Mouse (Mus musculus): Measurements from ENCODE around the gene Slc10a4. TPM values are rescaled to one million over a fixed set of nuclear protein-coding genes. Genes with fewer than 3 reads are reported as not detected.
"Not testable (repeated sequence)": the region's sequence is repeated elsewhere in the genome, so short reads cannot be mapped to it uniquely, and the experiment has no call there.

Slc10a4 gene
- polyA plus RNA-seq, 1 experiment from 2014 or later: 29.3 TPM

- no peak overlapping the region for H3K9ac ChIP-seq (replicated peaks; ENCODE audit: low read depth, low read length)
- 9% methylated on average over 2 of the region's 2 CpGs for WGBS
- no peaks in the 10 kb centered on the region for H3K27me3 ChIP-seq (replicated peaks; ENCODE audit: control insufficient read depth, insufficient read depth, low read length)
- no peak for ATAC-seq
- H3K4me3 ChIP-seq (replicated peaks; ENCODE audit: low read length): no peak overlapping the region
- no peak overlapping the region for H3K4me2 ChIP-seq (ENCODE audit: low read length)
- no peaks in the 10 kb centered on the region for H3K36me3 ChIP-seq (ENCODE audit: control insufficient read depth, insufficient read depth)
- H3K27ac ChIP-seq (ENCODE audit: low read length): no peak overlapping the region
- no peaks in the 10 kb centered on the region for H3K9me3 ChIP-seq (ENCODE audit: control insufficient read depth, low read length)
- no peaks in the 10 kb centered on the region for H3K4me1 ChIP-seq (replicated peaks; ENCODE audit: control insufficient read depth, insufficient read depth, low read length)
Observed at GRCm38 (mm10) chr5:72984091-72984490, 22.6 kb upstream of the Slc10a4 start.

- H3K4me2 ChIP-seq (ENCODE audit: low read length): no peak overlapping the region
- H3K4me1 ChIP-seq (replicated peaks; ENCODE audit: control insufficient read depth, insufficient read depth, low read length): no peaks in the 10 kb centered on the region
- ATAC-seq: no peak
- no peak overlapping the region for H3K4me3 ChIP-seq (replicated peaks; ENCODE audit: low read length)
- no peaks in the 10 kb centered on the region for H3K36me3 ChIP-seq (ENCODE audit: control insufficient read depth, insufficient read depth)
- WGBS: 89% methylated on average over 7 of the region's 7 CpGs
- H3K27me3 ChIP-seq (replicated peaks; ENCODE audit: control insufficient read depth, insufficient read depth, low read length): no peaks in the 10 kb centered on the region
- H3K27ac ChIP-seq (ENCODE audit: low read length): no peak overlapping the region
- no peak overlapping the region for H3K9ac ChIP-seq (replicated peaks; ENCODE audit: low read depth, low read length)
- no peaks in the 10 kb centered on the region for H3K9me3 ChIP-seq (ENCODE audit: control insufficient read depth, low read length)
Observed at GRCm38 (mm10) chr5:72987786-72988185, 18.9 kb upstream of the Slc10a4 start.

GRCm38 (mm10) chr5:72989756-72990155 lies 16.9 kb upstream of the Slc10a4 start:
- Histone ChIP-seq H3K36me3 (ENCODE audit: control insufficient read depth, insufficient read depth) (no peaks in the 10 kb centered on the region), H3K4me2 (ENCODE audit: low read length) (no peak overlapping the region), H3K4me3 (replicated peaks; ENCODE audit: low read length) (no peak overlapping the region), H3K4me1 (replicated peaks; ENCODE audit: control insufficient read depth, insufficient read depth, low read length) (no peaks in the 10 kb centered on the region), H3K27me3 (replicated peaks; ENCODE audit: control insufficient read depth, insufficient read depth, low read length) (no peaks in the 10 kb centered on the region), H3K9me3 (ENCODE audit: control insufficient read depth, low read length) (no peaks in the 10 kb centered on the region), H3K27ac (ENCODE audit: low read length) (no peak overlapping the region), H3K9ac (replicated peaks; ENCODE audit: low read depth, low read length) (no peak overlapping the region)
- no peak for ATAC-seq
- WGBS: 17% methylated on average over 8 of the region's 8 CpGs

- WGBS: 90% methylated on average over 1 of the region's 1 CpGs
- H3K9me3 ChIP-seq (ENCODE audit: control insufficient read depth, low read length): no peaks in the 10 kb centered on the region
- peaks cover 4% of the 10 kb centered on the region; the same call in 1 of the 2 replicates for H3K4me1 ChIP-seq (replicated peaks; ENCODE audit: control insufficient read depth, insufficient read depth, low read length)
- H3K27ac ChIP-seq (ENCODE audit: low read length): no peak overlapping the region
- H3K4me2 ChIP-seq (ENCODE audit: low read length): no peak overlapping the region
- no peak for ATAC-seq
- no peak overlapping the region for H3K4me3 ChIP-seq (replicated peaks; ENCODE audit: low read length)
- H3K36me3 ChIP-seq (ENCODE audit: control insufficient read depth, insufficient read depth): no peaks in the 10 kb centered on the region
- H3K27me3 ChIP-seq (replicated peaks; ENCODE audit: control insufficient read depth, insufficient read depth, low read length): no peaks in the 10 kb centered on the region
- H3K9ac ChIP-seq (replicated peaks; ENCODE audit: low read depth, low read length): no peak overlapping the region
Observed at GRCm38 (mm10) chr5:72992474-72992873, 14.2 kb upstream of the Slc10a4 start.

GRCm38 (mm10) chr5:72994424-72994823 lies 12.3 kb upstream of the Slc10a4 start:
- ATAC-seq: no peak
- 31% methylated on average over 8 of the region's 8 CpGs for WGBS
- H3K4me1 ChIP-seq (replicated peaks; ENCODE audit: control insufficient read depth, insufficient read depth, low read length): peaks cover 4% of the 10 kb centered on the region; the same call in 1 of the 2 replicates
- H3K4me3 ChIP-seq (replicated peaks; ENCODE audit: low read length): no peak overlapping the region
- no peak overlapping the region for H3K4me2 ChIP-seq (ENCODE audit: low read length)
- H3K9me3 ChIP-seq (ENCODE audit: control insufficient read depth, low read length): no peaks in the 10 kb centered on the region
- no peaks in the 10 kb centered on the region for H3K36me3 ChIP-seq (ENCODE audit: control insufficient read depth, insufficient read depth)
- no peaks in the 10 kb centered on the region for H3K27me3 ChIP-seq (replicated peaks; ENCODE audit: control insufficient read depth, insufficient read depth, low read length)
- no peak overlapping the region for H3K27ac ChIP-seq (ENCODE audit: low read length)
- H3K9ac ChIP-seq (replicated peaks; ENCODE audit: low read depth, low read length): no peak overlapping the region

GRCm38 (mm10) chr5:72994928-72995327 lies 11.8 kb upstream of the Slc10a4 start:
- no peak overlapping the region for H3K4me2 ChIP-seq (ENCODE audit: low read length)
- 60% methylated on average over 2 of the region's 2 CpGs for WGBS

GRCm38 (mm10) chr5:72995379-72995778 lies 11.3 kb upstream of the Slc10a4 start:
- H3K9ac ChIP-seq (replicated peaks; ENCODE audit: low read depth, low read length): no peak overlapping the region

More at GRCm38 (mm10) chr5:72994928-72995327, 11.8 kb upstream of the Slc10a4 start:
- no peaks in the 10 kb centered on the region for H3K36me3 ChIP-seq (ENCODE audit: control insufficient read depth, insufficient read depth)
- H3K9ac ChIP-seq (replicated peaks; ENCODE audit: low read depth, low read length): no peak overlapping the region
- no peak overlapping the region for H3K27ac ChIP-seq (ENCODE audit: low read length)
- no peaks in the 10 kb centered on the region for H3K9me3 ChIP-seq (ENCODE audit: control insufficient read depth, low read length)
- no peaks in the 10 kb centered on the region for H3K27me3 ChIP-seq (replicated peaks; ENCODE audit: control insufficient read depth, insufficient read depth, low read length)
- no peak for ATAC-seq
- H3K4me3 ChIP-seq (replicated peaks; ENCODE audit: low read length): no peak overlapping the region
- H3K4me1 ChIP-seq (replicated peaks; ENCODE audit: control insufficient read depth, insufficient read depth, low read length): peaks cover 4% of the 10 kb centered on the region; the same call in 1 of the 2 replicates

GRCm38 (mm10) chr5:72998546-72998945 lies 8.1 kb upstream of the Slc10a4 start:
- not testable (repeated sequence) for H3K4me1 ChIP-seq (replicated peaks; ENCODE audit: control insufficient read depth, insufficient read depth, low read length); H3K4me3 ChIP-seq (replicated peaks; ENCODE audit: low read length); H3K27me3 ChIP-seq (replicated peaks; ENCODE audit: control insufficient read depth, insufficient read depth, low read length); H3K27ac ChIP-seq (ENCODE audit: low read length); H3K9me3 ChIP-seq (ENCODE audit: control insufficient read depth, low read length); ATAC-seq; H3K4me2 ChIP-seq (ENCODE audit: low read length); H3K36me3 ChIP-seq (ENCODE audit: control insufficient read depth, insufficient read depth); H3K9ac ChIP-seq (replicated peaks; ENCODE audit: low read depth, low read length)
- 88% methylated on average over 1 of the region's 1 CpGs for WGBS

More at GRCm38 (mm10) chr5:72995379-72995778, 11.3 kb upstream of the Slc10a4 start:
- H3K36me3 ChIP-seq (ENCODE audit: control insufficient read depth, insufficient read depth): no peaks in the 10 kb centered on the region
- H3K27ac ChIP-seq (ENCODE audit: low read length): no peak overlapping the region
- WGBS: 23% methylated on average over 10 of the region's 10 CpGs
- H3K4me3 ChIP-seq (replicated peaks; ENCODE audit: low read length): no peak overlapping the region
- peaks cover 4% of the 10 kb centered on the region; the same call in 1 of the 2 replicates for H3K4me1 ChIP-seq (replicated peaks; ENCODE audit: control insufficient read depth, insufficient read depth, low read length)
- no peaks in the 10 kb centered on the region for H3K9me3 ChIP-seq (ENCODE audit: control insufficient read depth, low read length)
- peak; percentile 18; the same call in 1 of the 2 replicates for ATAC-seq
- no peaks in the 10 kb centered on the region for H3K27me3 ChIP-seq (replicated peaks; ENCODE audit: control insufficient read depth, insufficient read depth, low read length)
- H3K4me2 ChIP-seq (ENCODE audit: low read length): no peak overlapping the region

- Histone ChIP-seq H3K9ac (replicated peaks; ENCODE audit: low read depth, low read length) (no peak overlapping the region), H3K27me3 (replicated peaks; ENCODE audit: control insufficient read depth, insufficient read depth, low read length) (no peaks in the 10 kb centered on the region; the same call in 1 of the 2 replicates), H3K36me3 (ENCODE audit: control insufficient read depth, insufficient read depth) (no peaks in the 10 kb centered on the region), H3K4me1 (replicated peaks; ENCODE audit: control insufficient read depth, insufficient read depth, low read length) (peaks cover 8% of the 10 kb centered on the region), H3K27ac (ENCODE audit: low read length) (no peak overlapping the region), H3K4me3 (replicated peaks; ENCODE audit: low read length) (no peak overlapping the region), H3K9me3 (ENCODE audit: control insufficient read depth, low read length) (no peaks in the 10 kb centered on the region), H3K4me2 (ENCODE audit: low read length) (no peak overlapping the region)
- ATAC-seq: no peak
- 86% methylated on average over 5 of the region's 5 CpGs for WGBS
Observed at GRCm38 (mm10) chr5:73004046-73004445, 2.6 kb upstream of the Slc10a4 start.

GRCm38 (mm10) chr5:73007582-73007959 lies 888 bp downstream of the Slc10a4 start:
- peak overlapping the region; percentile 63; the same call in 1 of the 2 replicates for H3K9ac ChIP-seq (replicated peaks; ENCODE audit: low read depth, low read length)

More at GRCm38 (mm10) chr5:73007582-73007959, 888 bp downstream of the Slc10a4 start:
- peak overlapping the region; percentile 50 for H3K4me3 ChIP-seq (replicated peaks; ENCODE audit: low read length)
- no peaks in the 10 kb centered on the region; the same call in 1 of the 2 replicates for H3K27me3 ChIP-seq (replicated peaks; ENCODE audit: control insufficient read depth, insufficient read depth, low read length)
- peaks cover 8% of the 10 kb centered on the region for H3K4me1 ChIP-seq (replicated peaks; ENCODE audit: control insufficient read depth, insufficient read depth, low read length)
- peak overlapping the region; percentile 74; the same call in 1 of the 2 replicates for H3K4me2 ChIP-seq (ENCODE audit: low read length)
- WGBS: 41% methylated on average over 5 of the region's 5 CpGs
- H3K36me3 ChIP-seq (ENCODE audit: control insufficient read depth, insufficient read depth): no peaks in the 10 kb centered on the region
- H3K9me3 ChIP-seq (ENCODE audit: control insufficient read depth, low read length): no peaks in the 10 kb centered on the region
- 0 out of 2 replicates have a peak, but pooled peaks have one; percentile 9 for ATAC-seq
- H3K27ac ChIP-seq (ENCODE audit: low read length): no peak overlapping the region

Measured in forebrain, embryonic 16.5 days (tissue).